Mouse (Mus musculus) adrenal gland, postnatal 25 days (tissue): Measurements from ENCODE around the gene Nup85. TPM values are rescaled to one million over a fixed set of nuclear protein-coding genes. Genes with fewer than 3 reads are reported as not detected.
A peak's percentile ranks its signal among the peaks of the same experiment; 100 is the strongest.
"Not testable (repeated sequence)": the region's sequence is repeated elsewhere in the genome, so short reads cannot be mapped to it uniquely, and the experiment has no call there.

ENCODE experiments used
- DNase-seq: peaks from one replicate; pipeline ENCODE4 v3.0.0; 2021; ENCODE audit warnings: mixed read lengths
- long read RNA-seq: library from polyadenylated mRNA; stranded (forward); transcript quantifications from one replicate; pipeline ENCODE4 v2.0.0, GENCODE M21; 2021
- total RNA-seq: library from RNA; stranded (reverse); gene quantifications from 2 replicates; pipeline ENCODE4 v1.2.3, GENCODE M21; 2021

Gene Nup85
- 54.0 and 60.7 TPM in 2 replicates for total RNA-seq
- long read RNA-seq, transcript Nup85-201 (19 exons, 2,230 nt): major isoform, 42 of 54 reads
- long read RNA-seq, partial matches to known transcripts: 7 of 54 reads
- long read RNA-seq, other reads (novel, unspliced or antisense): 5 of 54 reads

DNA sequence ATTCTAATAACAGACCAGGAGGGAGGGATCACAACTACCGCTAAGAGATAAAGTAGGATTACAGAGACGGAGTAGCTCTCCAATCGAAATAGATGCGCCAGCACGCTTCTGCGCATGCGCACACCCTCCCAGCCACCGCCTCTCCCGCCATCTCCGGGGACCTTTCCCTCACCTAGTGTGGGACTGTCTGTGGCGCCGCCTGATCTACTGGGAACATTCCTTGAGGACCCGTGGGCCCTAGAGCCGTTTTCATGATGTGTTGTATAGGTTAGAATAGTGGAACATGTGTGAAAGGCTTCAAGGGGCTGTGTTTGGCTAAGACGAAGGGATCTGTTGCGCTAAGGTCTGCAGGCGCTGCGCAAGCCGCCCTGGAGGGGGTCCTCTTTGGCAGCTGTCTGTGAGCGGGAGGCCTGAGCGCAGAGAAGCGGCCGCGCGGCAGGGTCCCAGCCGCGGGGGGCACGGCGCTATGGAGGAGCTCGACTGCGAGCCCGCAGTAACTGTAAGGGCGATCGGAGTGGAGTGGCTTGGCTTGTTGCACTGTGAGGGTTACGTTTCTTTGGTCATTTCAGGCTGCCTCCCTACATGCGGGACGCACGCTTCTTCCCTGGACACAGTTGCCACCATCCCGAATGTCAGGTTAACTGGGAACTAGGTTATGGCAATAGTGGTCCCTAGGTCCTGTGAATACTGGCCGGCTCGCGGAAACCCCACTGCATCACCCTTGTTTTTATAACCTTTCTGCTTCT lies at the start of gene Nup85:
Nup85 (plus strand) TSS at position 371 of the 746 bp plus-strand sequence.
- peak; percentile 99 for DNase-seq

DNA sequence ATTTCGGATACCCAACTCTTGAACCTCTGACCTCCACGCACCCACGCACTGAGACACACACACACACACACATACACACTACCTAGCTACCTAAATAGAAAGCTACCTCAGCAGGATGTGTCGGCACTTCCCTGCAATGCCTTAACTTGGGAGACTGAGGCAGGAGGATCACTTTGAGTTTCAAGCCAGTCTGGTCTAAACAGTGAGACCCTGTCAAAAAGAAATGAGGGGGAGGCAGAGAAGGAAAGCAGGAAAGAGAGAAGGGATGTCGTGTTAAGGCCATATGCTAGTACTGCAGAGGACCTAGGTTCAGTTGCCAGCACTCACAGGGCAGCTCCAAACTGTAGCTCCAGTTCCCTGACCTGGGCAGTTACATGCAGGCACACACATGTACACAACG lies 49.2 kb upstream of the Nup85 start:
- DNase-seq: no peak

DNA sequence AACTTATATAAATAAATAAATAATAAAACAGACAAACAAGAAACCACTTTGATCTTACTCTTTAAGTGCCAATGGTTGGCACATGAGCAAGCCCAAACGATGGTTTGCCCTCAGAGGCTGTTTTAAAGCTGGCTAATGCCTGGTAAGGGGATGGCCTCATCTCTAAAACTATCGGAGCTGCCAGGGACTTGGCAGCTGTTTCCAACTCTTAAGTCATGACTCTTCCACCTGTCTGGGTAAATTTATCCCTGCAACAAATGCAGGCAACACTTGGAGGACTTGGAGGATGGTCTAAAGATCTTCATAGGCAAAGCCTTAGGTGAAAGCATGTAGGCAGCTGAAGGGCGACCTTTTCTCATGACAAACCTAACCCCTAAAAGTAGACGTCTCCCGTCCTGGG lies 47.3 kb upstream of the Nup85 start:
- DNase-seq: no peak

DNA sequence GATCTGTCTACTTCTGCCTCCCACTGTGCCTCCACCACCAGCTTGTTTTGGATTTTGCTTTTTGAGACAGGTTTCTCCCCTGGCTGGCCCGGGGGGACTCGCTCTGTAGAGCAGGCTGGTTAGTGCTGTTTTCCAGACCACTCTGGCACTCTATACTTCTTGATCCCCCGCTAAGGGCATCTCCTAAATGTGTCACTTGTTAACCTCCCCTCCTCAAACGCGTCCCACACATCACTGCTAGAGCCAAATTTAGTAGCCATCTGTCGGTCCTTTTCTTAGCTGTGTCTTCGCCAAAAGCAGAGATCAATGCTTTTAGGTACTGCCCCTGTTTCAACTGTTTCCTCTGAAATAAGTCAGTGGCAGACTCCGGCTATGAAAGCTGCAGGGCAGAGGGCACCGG lies 45.5 kb upstream of the Nup85 start:
- DNase-seq: no peak

DNA sequence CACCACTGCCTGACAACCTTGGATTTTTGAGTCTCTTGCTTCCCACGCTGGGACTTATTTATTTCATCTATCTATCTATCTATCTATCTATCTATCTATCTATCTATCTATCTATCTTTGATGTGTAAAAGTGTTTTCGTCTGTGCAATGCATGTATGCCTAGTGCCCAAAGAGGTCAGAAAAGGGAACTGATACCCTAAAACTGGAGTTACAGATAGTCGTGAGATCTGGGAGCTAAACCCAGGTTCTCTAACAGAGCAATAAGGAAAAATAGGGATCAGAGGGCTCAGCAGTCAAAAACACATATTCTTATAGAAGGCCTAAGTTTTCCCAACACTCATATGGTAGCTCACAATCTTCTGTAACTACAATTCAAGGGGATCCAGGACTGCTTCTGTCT lies 44.7 kb upstream of the Nup85 start:
- DNase-seq: no peak

DNA sequence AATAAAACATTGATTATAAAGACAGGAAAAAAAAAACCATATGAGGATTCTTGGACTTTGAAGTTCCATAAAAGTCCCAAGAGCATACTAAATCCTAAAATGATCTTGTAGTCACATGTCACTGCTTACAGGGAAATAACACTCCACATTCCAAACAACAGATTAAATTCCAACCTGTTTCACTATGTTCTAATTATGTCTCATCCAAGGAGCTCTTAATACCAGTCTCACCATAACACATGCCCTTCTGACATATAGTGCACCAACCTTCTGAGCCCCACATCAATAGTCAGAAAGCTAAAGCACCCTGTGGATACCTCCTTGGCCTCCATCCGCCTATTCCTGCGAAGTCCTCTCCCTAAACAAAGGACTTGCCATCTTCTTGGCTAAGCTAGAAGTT lies 44.0 kb upstream of the Nup85 start:
- no peak for DNase-seq

DNA sequence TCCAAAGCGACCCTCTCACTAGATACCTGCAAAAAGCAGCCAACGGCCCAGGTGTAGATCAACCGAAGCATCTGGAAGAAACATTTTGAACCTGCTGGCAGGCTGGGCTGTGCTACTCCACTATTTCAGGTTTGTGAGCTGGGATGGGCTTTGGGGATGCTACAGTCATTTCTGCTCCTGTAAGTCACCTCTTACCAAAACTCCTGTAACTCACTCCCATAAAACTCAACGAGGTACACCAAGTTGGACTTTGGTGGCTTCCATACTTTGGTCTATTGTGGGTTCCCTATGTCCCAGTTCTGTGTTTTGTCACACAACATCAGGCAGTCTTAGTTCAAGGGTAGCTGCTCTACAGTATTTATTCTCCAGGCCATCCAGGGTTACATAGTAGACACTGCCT lies 43.2 kb upstream of the Nup85 start:
- DNase-seq: no peak

DNA sequence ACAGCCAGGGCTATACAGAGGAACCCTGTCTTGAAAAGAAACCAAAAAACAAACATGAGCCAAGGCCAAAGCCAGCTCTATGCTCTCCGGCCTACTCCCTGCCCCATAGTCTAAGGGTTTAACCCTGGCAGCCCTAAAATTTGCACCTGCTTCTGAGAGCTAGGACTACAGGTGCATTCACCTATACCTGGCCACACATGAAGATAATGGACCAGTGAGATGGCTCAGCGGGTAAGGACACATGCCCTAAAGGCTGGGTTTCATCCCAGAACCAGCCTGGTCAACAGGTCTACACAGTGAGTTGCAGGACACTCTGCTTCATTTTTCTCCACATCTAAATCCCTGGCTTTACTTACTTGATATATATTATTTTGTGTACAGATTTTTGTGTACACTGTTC lies 42.0 kb upstream of the Nup85 start:
- no peak for DNase-seq

DNA sequence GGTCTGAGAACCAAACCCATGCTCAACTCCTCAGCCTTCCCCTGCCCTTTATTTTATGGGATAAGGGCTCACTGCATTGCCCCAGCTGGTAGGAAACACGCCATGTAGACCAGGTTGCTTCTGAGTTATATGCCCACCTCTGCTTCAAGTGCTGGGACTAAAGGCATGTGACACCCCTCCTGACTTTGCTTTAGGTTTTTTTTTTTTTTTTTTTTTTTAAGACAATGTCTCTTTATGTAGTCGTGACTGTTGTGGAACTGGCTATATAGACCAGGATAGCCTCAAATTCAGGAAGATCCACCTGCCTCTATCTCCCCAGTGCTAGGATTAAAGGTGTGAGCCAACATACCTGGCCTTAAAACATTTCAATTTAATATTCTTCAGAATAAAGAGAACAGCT lies 41.5 kb upstream of the Nup85 start:
- no peak for DNase-seq

DNA sequence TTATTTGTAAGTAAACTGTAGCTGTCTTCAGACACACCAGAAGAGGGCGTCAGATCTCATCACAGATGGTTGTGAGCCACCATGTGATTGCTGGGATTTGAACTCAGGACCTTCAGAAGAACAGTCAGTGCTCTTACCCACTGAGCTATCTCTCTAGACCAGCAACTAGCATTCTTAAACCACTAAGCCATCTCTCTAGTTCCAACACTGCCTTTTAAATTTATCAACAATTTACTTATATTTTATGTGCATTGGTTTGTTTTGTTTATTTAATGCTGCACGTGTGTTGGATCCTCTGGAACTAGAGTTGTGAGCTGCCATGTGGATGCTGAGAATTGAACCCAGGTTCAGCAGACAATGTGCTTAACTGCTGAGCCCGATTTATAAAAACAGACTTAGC lies 37.8 kb upstream of the Nup85 start:
- DNase-seq: not testable (repeated sequence)

DNA sequence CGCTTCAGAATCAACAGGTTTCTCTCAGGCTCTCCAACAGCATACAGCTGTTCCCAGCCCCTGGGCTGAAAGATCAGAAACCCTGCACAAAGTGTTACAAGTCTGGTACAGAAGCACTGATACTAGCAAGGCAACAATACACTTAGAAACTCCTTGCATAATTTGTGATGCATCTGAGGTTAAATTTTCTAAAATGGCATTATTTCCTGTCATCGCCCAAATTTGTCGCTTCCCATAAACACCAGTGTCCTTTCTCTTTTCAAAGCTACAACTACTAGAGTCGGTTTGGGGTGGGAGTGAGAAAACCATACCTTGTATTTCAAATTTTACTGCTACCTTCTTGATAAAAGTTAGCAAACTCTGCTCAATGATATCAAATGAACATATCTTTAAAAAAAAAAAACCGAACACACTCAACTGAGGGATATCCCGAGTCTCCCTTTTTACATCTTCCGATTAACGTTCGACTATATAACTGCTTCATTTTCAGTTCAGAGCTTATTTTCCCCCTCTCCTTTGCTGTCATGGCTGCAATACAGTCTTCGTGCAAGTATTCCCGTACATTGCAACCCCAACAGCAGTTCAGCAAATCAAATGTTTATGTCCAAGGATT lies 29.4 kb upstream of the Nup85 start:
- no peak for DNase-seq

DNA sequence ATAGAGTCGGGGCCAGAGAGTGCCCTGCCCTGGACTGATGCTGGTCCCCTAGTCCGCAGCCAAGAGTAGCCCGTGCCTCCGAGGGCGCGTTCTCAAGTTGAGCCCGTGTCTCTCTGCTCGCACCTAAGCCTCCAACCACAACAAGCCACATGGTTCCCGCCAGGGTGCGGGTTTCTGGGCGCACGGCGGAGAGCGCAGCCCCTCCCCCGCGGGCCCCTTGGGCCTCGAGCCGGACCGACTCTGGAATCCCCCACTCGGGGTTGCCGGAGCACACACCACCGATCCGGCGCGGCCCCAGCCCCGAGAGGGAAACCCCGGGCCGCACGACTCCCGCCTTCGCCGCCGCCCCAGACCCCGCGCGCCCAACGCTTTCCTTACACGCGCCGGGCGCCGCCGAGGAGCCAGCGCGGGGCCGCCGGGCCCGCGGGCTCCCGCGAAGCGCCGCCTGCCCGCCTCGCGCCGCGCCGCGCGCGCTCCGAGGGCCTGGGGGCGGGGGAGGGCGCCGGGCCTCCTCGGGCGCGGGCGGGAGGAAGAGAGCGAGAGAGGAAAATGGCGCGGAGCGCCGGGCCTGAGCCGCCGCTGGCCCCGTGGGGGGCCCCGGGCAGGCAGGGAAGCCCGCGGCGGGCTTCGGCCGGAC lies 28.7 kb upstream of the Nup85 start:
- peak; percentile 72 for DNase-seq

DNA sequence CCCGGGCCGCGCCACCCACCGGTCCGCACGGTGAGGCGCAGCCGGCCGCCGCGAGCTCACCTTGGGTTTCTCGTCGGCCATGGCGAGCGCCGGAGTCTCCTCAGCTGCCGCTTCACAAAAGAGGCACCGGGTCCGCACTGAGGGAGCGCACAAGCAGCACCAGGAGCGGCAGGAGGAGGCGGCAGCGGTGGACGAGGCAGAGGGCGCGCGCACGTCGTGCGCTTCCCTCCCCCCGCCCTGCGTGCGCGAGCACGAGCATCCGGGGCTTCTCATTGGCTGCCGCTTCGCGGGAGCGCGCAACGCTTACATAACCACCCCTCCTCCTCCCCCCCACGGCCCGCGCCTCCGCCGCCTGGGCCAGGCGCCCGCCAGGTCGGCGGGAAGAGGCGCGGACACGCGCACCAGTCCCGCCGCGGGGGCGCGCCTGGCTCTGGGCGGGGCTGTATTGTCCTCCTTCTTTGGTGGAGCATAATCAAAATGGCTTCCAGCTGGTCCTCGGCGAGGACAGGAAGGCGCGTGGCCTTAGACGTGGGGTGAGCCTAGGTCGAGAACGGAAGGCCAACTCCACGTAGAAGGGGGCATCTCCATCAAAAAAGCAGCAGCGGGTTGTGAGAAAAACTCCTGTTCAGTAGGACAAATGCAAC lies 28.1 kb upstream of the Nup85 start, which contains the start of gene Sumo2:
Sumo2 (minus strand) TSS at position 239 of the 644 bp plus-strand sequence.
- peak; percentile 98 for DNase-seq

DNA sequence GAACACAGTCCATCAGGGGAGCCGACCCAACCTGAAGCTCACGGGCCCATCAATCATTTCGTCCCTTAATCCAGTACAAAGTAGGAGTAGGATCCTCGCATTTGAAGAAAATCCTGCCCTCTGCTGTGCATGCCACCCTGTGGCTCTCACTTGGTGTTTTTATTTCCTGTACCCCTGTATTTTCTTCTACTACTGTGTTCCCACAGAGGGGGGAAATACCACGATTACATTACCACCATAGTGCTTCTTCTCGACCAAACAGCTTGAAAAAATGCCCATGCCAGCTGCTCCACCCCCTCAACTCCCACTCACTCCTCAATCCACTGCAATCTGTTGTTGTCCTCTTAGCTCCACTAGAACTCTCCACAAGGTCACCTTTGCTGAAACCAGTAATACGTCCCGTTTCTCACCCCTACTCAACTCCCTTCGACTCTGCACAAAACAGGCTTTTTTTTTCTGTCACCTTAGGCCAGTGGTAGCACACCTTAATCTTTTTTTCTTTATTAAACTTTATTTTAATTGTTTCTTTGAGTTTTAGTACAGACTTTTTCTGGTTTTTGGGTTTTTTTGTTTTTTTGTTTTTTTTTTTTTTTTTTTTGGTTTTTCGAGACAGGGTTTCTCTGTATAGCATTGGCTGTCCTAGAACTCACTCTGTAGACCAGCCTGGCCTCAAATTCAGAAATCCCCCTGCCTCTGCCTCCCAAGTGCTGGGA lies 27.2 kb upstream of the Nup85 start:
- DNase-seq: no peak

DNA sequence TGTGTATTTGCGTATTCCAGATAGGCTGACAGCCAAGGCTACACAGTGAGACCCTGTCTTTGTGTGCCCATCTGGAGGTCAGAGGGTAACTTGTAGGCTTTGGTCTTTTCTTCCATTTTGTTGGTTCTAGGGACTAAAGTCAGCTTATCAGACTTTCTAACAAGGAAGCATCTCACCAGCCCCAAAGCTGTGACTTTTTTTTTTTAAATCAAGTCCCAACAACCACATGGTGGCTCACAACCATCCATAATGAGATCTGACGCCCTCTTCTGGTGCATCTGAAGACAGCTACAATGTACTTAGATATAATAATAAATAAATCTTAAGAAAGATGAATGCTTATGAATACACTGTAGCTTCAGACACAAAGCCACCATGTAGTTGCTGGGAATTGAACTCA lies 26.2 kb upstream of the Nup85 start:
- no peak for DNase-seq

DNA sequence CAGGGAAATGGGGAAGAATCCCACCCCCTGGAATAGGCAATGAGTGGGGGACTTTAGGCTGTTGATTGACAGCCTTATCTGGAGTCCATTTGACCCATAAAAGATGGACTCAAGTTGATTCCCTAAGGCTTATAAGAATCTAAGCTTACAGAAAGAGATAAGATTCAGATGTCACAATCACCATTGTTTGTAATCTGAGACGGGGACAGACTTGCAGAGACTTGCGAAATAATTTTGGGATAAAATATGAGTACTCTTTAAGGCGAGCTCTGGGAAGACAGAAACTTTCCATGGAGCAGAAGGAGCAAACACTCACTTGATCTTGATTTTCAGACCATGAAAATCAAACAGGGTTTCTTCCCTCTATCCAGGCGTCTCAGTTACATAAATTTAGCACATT lies 20.7 kb upstream of the Nup85 start:
- no peak for DNase-seq

DNA sequence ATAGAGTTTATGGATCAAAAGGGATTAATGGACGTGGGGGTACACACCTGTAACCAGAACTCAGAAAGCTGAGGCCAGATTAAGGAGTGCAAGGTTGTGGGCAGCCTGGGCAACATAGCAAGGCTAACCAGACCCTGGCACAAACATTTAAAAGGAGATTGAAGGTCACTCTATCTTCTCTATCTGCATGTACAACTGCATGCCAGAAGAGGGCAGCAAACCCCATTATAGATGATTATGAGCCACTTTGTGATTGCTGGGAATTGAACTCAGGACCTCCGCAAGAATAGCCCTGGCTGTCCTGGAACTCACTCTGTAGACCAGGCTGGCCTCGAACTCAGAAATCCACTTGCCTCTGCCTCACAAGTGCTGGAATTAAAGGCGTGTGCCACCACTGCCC lies 11.5 kb upstream of the Nup85 start:
- no peak for DNase-seq

DNA sequence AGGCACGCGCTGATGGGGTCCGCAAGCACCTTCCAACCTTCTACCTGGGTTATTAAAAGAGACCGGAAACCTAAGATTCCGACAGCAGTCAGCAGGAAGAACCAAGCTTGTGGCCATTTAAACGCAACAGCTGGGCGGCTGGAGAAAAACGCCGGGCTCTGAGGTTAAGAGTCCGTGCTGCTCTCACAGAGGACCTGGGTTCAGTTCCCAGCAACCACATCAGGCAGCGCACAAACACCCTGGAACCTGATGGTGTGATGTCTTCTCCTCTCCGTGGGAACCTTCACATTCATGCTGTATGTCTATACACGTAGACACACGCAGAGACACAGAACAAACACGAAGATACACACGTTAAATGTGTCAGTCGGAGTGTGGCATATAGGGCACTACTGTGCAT lies 8.5 kb upstream of the Nup85 start:
- no peak for DNase-seq

DNA sequence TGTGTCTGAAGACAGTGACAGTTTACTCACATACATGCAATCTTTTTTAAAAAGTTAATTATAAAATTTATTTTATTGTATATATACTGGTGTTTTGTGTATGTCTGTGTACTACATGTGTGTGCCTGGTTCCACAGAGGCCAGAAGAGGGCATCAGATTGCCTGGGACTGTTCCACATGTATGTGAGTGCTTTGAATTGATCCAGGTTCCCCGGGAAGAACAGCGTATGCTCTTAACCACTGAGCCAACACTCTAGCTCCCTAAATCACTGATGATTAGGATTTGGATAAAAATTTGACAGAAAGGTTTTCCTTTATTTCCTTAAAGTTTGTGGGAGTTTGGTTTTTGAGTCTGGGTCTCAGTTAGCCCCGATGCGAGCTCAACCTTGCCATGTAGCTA lies 828 bp upstream of the Nup85 start:
- no peak for DNase-seq

DNA sequence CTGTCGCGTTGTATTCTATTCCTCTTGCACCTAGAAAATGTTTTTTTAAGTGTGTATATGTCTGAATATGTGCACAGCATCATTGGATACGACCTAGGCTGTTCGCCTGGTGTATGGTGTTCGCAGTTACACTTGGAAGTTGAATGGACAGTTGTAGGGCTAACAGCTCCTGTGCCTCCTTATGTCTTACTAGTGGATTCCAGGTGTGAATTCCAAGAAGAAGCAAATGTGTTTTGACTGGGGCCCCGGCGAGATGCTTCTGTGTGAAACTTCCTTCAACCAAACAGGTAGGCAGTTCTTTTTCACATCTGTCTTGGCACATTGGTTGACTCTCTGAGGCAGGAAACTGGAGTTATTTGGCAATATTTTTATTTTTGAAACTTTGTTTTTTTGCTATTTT lies 727 bp downstream of the Nup85 start:
- DNase-seq: no peak

DNA sequence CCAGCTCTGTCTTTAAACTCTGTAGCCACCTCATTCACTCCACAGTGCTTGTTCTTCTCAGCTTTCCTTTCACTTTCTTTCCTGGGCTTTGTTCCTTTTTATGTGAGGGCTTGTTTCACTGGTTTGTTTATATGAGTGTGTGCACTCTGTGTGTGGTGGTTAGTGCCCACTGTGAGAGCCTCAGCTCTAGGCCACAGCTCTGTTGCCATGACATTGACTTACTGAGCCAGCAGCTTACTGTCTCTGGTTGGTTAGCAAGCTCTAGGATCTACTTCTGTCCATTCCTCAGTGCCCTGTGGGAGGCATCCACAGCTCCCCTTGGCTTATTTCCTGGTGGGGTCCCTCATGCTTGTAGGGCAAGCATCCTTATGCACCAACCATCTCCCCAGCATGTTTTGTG lies 14.8 kb downstream of the Nup85 start:
- DNase-seq: no peak

DNA sequence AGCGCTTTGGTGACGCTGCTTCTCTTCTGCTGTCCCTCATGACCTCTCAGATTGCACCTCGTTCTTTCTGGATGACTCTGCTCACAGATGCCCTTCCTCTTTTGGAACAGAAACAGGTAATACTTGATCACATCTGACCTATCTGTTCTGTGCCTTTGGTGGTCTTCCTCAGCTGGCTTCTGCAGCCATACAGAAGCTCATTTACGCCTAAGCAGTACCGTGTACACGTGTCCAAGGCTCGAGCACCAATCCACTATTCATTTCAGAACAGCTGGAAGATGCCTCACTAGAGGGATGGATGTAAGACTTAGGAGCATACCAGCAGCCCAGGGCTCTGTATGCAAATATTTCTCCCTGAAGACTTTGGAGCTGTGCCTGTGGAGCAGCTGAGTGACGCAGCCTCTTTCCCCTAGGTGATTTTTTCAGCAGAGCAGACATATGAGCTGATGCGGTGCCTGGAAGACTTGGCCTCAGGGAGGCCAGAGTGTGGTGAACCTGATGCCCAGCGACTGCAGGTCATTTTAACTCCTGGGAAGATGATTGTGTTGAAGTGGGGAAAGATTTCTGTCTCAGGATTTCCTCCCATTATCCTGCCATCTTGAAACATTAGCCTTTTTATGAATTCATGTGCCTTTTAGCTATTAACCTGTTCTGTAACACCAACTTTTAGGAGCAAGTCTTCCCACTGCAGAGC lies 18.8 kb downstream of the Nup85 start:
- no peak for DNase-seq
